Mouse (Mus musculus) lung, adult 18-20 months (tissue): Measurements from ENCODE around the gene Shf.

Source experiments
- DNase-seq, 2 experiments: peaks; one replicate each; pipeline ENCODE4 v3.0.0; 2022; ENCODE audit warnings: mixed read lengths in 2 of 2

Gene Shf

DNA sequence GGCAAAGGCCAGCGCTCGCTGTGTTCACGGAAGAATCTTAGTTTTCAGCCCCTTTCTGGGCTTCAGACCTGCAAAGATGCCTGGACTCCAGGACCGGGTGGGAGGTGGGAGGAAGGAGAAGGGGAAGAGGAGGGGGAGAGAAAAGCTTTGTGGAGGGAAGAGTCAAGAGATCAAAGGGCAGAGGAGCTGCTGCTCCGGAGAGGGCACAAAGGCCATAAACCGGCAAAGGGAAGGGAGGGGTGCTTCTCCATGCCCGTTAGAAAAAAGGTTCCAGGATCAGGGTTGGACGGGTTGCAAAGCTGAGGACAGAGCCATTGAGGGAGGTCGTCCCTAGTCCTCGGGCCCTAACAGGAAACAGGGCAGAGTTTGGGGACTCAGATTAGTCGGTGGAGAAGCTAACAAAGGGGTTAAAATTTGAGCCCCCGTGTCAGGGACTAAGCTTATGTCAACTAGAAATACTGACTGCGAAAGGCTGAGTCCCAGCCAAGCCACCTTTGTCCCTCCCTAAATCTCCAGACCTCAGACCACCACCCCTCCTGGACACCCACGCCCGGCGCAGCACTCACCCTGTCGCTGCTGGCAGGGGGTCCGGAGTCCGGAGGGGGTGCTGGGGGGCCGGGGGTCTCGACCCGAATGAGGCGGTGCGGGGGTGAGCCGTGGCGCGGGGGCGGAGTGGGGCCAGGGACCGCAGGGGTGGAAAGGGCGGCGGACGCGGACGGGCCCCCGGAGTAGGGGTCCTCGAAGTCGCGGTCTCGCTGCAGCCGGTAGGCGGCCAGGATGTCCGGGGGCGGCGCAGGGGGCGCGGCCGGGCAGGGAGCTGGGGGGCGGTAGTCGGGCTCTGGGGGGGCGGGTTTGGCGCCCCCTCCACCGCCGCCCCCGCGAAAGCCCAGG is 636 bp downstream of the Shf start:
- DNase-seq: peak in 1 of 2 experiments; percentile 29

- no peak for DNase-seq
Observed at GRCm38 (mm10) chr2:122367701-122368080, 1.3 kb downstream of the Shf start.

- no peak for DNase-seq
Observed at GRCm38 (mm10) chr2:122367181-122367580, 1.8 kb downstream of the Shf start.

GRCm38 (mm10) chr2:122366706-122367105 is 2.3 kb downstream of the Shf start:
- DNase-seq: no peak

DNA sequence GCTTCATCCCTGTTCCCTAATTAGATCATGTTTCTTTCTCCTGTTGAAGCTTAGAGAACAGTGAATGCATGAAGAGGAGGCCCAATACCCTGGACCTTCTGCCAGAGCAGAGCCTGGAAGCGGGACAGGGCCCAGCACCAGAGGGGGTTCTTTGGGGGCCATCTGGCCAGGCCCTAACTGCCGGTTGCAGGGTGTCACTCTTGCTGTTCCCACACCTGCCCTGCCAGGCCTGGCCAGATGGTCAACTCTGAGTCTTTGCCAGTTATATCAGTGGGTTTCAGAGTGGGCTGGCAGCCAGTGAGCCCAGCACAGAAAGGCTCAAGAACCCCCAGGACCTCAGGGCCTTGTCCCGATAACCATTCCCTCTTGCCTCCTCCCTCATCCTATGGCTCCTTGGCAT is 2.9 kb downstream of the Shf start:
- DNase-seq: no peak

- no peak for DNase-seq
Observed at GRCm38 (mm10) chr2:122365244-122365866, 3.6 kb downstream of the Shf start.

GRCm38 (mm10) chr2:122364352-122364944 is 4.5 kb downstream of the Shf start:
- DNase-seq: no peak

DNA sequence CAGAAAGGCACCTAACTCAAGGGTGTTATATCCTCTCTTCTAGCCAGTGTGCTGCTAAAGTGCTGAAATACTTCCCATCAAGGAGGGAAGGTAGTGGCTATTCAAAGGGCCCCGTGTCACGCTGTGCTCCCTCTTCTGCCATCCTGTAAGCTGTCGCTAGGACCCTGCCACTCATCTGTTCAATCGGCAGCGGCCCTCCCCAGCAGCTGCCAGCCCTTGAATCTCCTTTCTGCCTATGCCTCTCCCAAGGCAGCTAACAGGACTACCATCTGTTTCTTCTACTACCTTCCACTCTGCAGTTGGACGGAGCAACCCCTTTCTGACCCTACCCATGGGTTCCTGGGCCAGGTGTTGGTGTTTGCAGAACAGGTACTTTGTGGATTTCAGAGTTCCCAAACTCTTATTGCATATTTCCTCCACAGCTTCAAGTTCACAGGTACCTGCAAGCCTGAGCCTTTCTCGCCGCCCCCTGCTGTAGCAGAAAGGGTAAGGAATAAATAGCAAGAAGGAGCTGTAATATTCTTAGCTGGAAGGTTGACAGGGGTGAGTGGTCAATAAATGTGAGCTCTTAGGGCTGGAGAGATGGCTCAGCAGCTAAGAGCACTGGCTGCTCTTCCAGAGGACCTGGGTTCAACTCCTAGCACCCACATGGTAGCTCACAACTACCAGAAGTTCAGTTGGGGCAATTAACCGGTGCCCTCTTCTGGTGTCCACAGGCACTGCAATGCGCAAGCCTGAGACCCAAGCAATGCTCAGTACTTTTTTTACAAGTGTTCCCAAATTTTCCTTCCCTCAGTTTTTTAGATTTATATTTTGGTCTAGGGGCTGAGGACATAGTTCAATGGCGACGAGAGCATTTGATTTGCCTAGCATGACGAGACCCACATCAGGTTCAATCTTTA is 6.1 kb downstream of the Shf start:
- DNase-seq: no peak

DNA sequence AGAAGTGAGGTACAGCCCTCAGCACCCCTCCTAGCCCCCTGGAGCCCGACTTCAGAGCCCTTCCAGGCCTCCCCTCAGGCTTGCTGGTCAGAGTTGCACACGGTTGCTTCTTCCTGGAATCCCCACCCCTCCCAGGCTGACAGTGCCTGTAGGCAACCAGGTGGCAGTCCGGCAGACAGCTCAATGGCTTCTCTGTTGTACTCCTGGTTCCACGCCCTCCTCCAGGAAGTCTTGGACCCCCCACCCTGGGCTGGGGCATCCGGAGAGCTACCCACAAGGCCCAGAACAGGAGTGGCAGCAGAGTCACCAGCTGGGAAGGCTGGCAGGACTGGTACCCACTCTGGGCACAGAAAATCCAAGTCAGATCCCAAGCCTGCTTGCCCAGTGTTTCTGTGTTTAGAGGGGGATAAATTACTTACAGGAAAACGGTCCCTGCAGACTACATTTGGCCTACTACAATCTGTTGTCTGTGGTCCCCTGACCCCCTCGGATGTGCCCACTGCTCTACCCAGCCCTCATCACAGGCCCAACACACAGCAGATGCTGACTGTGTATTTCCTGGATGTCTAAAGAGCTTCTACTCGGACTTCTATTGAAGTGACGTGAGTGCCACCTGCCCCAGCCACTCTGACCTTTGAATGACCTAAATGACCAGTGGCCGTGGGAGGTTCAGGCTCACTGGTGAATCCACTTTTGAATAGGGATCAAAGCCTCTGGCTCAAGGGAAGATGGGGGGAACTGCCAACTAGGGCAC is 6.9 kb downstream of the Shf start:
- DNase-seq: no peak

- no peak for DNase-seq
Observed at GRCm38 (mm10) chr2:122361181-122361580, 7.8 kb downstream of the Shf start.

DNA sequence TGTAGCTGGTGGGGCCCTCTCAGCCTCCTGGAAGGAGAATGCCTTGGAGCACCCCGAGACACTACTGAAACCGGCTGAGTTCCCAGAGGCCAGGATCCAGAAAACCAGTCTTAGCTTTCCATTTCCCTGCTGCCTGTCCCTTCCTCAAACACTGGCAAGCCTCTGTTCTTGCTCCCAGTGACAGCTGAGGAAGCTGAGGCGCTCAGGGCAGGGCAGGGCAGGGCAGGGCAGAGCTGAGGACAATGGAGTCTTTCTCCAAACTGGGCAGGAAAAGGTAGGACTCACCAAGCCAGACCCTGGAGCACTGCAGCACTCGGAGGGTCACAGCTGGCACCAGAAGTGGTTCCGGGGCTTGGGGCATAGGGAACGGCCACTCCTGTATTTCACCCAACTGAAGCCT is 8.7 kb downstream of the Shf start:
- DNase-seq: no peak

DNA sequence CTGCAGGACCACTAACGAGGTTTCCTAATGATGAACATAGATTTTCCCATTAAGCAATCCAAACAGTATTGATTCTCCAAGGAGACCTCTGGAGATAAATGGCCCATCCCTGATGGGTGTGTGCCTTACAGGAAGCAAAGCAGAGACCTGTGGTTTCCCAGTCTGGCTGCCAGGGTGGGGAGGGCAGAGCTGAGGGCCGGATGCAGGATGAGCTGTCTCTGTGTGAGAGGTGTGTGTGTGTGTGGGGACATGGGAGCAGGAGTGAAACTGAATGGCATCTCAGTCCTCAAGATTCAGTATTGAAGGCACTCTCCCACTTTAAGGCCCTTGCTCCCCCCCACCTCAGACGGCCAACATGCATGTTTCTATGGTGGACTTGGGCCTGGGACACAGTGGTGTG is 12.8 kb downstream of the Shf start:
- no peak for DNase-seq

- DNase-seq: no peak
Observed at GRCm38 (mm10) chr2:122355389-122355788, 13.6 kb downstream of the Shf start.

DNA sequence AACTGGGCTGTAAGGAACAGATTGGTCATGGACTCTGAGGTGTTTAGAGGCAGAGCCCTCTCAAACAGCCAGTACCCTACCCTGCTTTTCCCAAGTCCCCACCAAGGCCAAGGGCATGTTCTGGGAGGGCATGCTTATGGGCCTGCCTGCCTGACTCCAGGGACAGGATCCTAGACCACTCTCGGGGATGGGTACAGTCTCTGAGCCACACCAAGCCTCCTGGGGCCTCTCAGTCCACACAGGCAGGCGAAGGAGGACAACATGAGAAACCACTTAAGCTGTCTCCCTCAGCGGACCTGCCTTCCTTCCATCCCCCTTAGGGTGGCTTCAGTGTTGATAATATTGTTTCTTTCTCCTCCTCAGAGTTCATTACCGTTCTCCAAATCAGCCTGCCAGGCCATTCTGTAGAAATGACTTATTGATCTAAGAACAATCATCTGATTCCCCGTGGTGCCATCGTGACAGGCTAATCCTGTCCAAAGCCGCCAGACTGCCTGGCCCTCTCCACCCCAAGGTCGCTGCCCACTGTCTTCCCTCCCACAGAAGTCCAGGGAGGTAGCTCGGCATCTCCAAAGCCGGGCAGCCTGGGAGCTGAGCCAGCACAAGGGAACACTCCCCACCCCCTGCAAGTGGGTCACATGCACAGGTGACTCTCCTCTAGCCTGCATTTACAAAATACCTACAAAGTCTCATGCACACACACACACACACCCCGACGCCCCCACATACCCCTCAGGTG is 14.6 kb downstream of the Shf start:
- DNase-seq: no peak

GRCm38 (mm10) chr2:122353765-122354164 is 15.2 kb downstream of the Shf start:
- no peak for DNase-seq

DNA sequence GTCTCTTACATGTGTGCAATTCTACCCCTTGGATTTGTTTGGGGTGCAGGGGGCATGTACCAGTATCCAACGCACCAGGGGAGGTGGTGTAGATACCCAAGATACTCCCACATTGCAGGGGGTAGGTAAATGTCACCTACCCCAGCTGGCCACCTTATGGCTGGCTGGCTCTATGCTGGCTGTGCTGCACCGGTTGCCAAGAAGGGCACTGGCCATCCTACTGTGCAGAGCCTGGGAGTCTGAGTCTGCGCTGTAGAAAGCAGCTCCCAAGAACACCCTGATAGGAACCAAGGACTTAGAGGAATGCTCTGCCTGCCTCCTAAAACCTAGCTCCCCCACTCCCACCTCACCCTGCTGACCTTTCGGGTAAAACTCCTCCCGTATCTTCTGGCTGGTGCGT is 16.0 kb downstream of the Shf start:
- no peak for DNase-seq

DNA sequence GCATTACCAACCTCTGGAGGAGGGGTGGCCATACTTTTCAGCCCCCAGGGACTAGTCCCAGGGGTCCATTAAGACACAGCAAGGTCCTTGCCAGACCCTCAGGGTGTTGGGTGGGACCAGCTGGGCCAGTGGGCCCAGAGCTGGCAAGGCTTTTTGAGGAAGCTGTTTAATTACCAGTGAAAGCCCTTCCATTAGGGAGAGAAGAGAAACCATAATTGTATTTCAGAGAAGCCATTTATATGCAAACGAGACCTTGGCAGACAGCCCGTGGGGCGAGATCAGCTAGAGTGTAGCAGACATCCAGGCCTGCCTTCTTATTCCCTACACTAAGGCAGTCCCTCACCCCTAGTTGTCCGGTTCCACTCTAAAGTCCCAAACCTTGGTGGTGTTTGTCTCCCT is 17.0 kb downstream of the Shf start:
- DNase-seq: no peak

- DNase-seq: no peak
Observed at GRCm38 (mm10) chr2:122351156-122351930, 17.6 kb downstream of the Shf start.

DNA sequence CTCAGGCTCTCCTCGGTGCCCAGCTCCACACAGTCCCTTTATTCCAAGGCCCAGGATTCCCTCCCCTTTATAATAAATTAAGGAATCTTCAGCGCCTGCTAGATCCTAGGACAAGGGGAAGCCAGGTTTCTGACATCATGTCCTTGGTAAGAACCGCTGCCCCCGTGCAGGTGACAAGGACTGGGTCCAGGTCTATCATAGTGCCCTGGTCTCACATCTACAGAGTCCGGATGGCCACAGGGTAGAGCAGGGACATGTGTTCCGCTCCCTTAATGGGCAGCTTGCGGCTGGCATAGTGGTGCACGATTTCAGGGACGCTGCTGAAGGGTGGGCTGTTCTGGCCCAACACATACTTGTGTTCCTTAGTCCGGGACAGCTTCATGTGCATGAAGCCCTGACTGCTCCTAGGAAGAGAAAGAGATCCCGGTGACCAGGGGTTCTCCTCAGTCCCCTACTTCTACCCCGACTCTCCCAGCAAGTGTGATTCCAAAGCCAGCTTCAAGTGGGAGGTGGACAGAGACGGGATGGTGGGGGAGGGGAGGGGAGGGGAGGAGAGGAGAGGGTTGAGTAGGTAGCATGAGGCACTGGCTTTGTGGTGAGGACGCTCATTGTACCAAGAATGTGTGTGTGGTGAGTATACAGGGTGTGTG is 19.7 kb downstream of the Shf start:
- no peak for DNase-seq

- peak; percentile 82 to 86 for DNase-seq
Observed at GRCm38 (mm10) chr2:122348531-122349131, 20.3 kb downstream of the Shf start.
